Mouse (Mus musculus): ENCODE data around the gene Lrfn3.

DNA sequence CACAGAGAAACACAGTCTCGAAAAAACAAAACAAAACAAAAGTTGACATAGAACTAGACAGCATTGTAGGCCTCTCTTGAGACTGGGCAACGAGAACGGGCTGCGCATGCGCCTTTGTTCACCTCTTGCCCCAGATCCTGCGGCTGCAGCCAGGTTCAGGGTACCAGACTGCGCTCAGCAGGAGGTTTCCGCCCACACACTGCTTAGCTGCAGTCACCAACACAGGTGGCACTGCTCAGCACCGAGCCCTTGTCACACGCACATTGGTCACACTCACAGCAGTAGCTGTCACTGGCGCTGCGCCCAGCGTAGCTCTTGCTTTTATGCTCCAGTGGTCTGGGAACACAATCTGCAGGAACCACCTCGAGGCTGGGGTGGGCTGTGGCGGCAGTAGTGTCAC, 35.4 kb downstream of the Lrfn3 start:
- TF ChIP-seq MYOD1 (IDR thresholded peaks at IDR 0.05; ENCODE audit: control insufficient read depth, insufficient read length, low read depth) (no peak), USF1 (IDR thresholded peaks at IDR 0.05; ENCODE audit: low read depth) (no peak)
